Mouse (Mus musculus) megakaryocyte-erythroid progenitor cell, adult 5-6 weeks (primary cell): ENCODE data around the gene Arhgef39. TPM values are rescaled to one million over a fixed set of nuclear protein-coding genes. Genes with fewer than 3 reads are reported as not detected.
"Not testable (repeated sequence)": the region's sequence is repeated elsewhere in the genome, so short reads cannot be mapped to it uniquely, and the experiment has no call there.

Experiments used
- ATAC-seq: replicated peaks from 2 replicates; pipeline ENCODE4 v1.8.0; 2016; ENCODE audit warnings: mild to moderate bottlenecking, inconsistent platforms; ENCODE audit not compliant: severe bottlenecking, poor library complexity, low FRiP score, low TSS enrichment
- total RNA-seq, 2 experiments: library from RNA; stranded (forward) in 1 of 2; stranded (reverse) in 1 of 2; fragments of 200-1000, 215-1000 nt in 1 of 2; fragments of >200 nt in 1 of 2; fragmentation: Nextera tagmentation in 1 of 2; gene quantifications; 2 replicates each; pipeline ENCODE4 v1.2.3; 2014 to 2017

Arhgef39 gene
- total RNA-seq, 2 experiments from 2014 or later: 32.7 to 50.3 TPM

- no peak for ATAC-seq
Measured at GRCm38 (mm10) chr4:43509109-43509508, 9.6 kb upstream of the Arhgef39 start.

DNA sequence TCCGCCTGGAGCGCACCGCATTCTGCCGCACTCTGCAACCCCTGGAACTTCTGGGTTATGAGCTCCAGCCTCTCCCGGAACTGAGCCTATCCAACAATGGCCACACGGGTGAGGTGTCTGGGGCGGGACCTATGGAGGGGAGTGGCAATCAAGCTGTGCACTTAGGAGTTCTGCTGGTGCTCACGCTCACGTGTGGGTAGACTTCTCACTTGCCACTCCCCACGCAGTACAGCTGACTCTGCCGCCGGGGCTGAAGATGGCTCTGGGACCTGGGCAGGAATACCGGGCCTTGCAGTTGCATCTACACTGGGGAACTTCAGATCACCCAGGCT, 9.1 kb upstream of the Arhgef39 start:
- peak; percentile 95 for ATAC-seq

- peak; percentile 38; the same call in 1 of the 2 replicates for ATAC-seq
Measured at GRCm38 (mm10) chr4:43507938-43508665, 8.6 kb upstream of the Arhgef39 start.

DNA sequence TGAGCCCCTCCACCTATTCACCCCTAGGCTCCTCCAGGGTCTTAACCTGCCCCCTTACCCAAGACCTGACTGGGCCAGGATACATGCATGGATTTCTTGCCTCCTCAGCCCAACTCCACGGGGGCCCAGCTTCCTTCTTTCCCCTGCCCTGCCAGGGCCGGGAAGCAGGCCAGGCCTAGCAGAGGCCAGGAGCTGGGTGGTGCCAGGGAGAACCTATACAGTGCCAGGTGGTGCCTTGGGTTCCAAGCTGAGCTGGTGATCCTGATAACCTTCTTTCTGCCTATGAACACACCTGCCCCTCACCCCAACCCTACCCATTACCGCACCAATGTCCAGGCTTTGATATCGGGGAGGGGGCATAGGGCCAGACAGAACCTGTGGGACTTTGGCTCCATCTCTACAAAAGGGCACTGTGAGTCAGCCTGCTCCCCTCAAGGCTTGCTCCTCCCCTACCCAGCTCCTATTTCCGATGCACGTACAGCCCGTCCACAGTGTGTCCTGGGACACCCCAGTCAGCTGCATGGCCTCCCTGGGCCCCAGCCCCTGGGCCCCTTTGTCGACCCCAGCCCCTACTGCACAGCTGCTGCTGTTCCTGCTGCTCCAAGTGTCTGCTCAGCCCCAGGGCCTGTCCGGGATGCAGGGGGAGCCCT, 7.2 kb upstream of the Arhgef39 start, which contains the start of gene Car9:
Car9 (plus strand) TSS at position 431 of the 650 bp plus-strand sequence.
- no peak for ATAC-seq

DNA sequence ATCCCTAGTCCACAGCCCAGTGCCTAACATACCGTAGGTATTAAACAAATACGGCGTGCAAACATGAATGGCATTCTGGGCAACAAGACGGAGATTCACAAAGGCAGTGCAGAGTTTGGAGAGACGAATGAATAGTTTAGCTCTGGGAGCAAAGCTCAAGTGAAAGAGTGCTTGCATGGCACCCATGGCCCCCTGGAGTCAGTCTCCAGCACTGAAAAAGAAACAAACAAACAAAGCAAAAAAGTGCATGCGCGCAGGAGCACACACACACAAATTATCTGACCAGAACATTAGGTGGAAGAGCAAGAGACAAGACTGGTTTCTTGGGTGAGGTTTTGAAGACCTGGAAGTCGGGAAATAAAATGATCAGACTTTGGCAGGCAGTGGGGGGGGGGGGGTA, 6.6 kb upstream of the Arhgef39 start:
- no peak for ATAC-seq

DNA sequence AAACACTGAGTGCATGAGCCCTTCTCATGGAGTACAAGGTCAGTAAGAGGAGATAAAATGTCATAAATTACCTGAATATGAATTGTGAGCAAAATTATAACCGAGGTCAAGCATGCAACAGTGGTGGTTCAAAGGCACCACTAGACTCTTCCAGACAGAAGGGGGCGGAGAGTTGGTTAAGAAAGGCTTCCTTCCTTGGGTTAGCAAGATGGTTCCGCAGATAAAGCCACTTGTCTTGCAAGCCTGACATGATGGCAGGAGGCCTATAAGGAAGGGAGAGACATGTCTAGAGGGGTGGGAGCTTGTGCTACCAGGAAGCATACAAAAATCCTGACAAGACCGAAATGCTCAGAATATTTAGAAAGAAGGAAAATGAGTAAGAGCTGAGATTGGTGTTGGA, 4.8 kb upstream of the Arhgef39 start:
- ATAC-seq: no peak

DNA sequence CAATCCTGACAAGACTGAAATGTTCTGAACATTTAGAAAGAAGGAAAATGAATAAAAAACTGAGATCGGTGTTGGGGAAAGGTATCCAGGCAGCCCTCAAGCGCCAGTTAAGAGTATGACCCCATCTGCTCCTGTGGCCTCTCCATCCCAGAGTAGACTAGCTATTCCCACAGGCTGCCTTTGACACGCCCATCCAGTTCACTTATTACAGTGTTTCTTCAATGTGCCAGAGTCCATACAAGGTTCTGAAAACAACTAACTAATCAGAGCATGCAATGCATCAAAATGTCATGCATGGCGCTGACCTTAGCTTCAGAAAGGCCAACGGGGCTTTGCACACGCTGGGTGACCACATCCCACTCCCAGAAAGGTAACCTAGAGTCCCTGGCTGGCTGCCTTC, 4.0 kb upstream of the Arhgef39 start:
- ATAC-seq: no peak

DNA sequence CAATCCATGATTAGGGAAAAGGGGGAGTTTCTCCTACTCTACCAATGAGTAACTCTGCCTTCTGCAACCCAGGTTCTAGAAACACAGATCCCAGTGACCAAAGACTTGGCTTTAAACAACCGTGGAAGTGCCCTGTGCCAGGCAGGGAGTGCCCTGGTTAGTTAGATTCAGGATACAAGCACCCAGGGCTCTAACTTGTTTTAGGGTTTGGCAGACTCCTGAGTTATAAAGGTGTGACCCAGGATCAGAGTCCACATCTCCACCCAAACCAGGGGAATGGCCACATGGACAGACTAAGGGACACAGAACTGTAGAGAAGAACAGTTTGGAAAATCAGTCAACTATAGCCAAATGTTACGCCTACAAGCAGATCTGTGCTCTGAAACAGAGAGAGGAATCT, 3.5 kb upstream of the Arhgef39 start:
- ATAC-seq: no peak

GRCm38 (mm10) chr4:43498983-43499382, 512 bp downstream of the Arhgef39 start:
- ATAC-seq: peak; percentile 50; the same call in 1 of the 2 replicates

DNA sequence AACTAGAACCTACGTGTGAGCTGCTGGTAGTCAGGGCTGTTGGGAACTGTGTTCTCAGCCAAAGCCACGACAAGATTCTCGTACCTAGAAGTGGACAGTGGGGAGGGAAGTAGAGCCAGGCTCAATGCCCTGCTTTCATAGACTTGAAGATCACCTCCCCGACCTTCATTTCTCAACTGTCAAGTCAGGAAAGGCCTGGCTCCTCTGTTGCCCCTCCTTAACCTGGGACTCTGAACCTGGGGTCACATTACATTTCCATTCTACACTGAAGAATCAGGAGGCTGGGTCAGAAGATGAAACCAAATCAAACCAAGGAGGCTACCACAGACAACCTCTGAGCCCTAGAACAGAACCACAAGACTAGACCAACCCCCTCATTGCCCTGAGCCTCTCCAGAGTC, 1.5 kb downstream of the Arhgef39 start:
- ATAC-seq: no peak

DNA sequence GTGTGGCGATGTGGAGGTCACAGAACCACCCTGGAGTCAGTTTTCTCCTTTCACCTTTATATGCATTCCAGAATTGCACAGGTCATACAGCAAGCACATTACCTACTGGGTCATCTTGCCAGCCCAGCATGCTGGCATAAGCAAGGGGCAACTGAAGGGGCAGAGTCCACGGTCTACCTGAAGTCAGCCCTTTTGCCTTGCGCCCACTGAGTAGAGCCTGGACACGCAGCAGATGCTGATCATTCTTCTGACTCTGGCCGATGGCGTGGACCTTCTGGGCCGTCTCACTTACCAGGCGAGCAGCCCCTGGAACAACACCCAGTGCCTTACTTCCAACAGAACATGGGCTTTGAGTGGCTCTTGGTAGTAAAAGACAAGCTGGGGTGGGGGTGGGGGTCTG, 2.1 kb downstream of the Arhgef39 start:
- no peak for ATAC-seq

DNA sequence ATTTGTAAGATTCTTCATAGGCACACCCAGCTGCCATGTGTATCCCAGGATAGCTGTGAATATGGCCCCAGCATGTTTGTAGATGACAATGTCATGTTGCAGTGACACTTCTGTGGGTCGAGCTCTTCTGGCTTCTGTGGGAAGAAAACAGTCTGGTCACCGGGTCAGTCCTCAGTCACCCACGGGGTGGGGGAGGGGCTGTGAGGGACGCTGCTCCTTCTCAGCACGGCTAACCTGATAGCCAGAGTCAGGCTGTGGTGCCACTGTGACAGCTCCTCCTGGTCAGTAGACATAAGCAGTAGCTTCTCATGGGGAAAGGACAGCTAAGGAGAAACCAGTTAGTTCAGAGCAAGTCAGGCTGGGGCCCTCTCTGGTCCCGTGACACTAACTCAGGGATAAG, 2.9 kb downstream of the Arhgef39 start:
- ATAC-seq: no peak

GRCm38 (mm10) chr4:43493846-43494240, 5.7 kb downstream of the Arhgef39 start:
- ATAC-seq: no peak

DNA sequence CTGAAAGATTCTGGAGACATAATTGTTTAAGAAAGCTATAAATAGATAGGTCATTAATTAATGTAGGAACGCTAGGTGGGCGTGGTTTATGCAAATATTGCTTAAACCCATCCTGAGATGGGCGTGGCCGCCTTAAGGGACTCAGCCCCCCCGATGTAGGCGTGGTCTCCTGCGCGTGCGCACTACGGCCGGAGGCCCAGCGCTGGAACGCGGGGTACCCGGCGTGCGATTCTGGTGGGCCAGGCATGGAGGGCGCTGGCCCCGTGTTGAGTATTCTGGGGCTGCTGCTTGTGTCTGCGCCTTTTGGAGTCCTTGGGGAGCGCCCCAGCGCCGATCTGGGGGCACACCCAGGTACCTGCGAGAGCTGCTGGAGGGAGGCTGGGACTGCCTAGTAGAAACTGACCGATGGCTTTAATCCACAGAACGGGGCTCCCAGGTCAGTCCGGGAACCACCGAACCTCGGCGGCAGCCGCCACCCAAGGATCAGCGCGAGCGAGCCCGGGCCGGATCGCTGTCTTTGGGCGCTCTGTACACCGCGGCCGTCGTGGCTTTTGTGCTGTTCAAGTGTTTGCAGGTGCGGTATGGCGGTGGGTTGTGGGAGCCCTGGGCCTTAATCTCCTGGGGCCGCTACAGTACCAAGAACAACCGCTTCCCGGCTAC, 6.2 kb downstream of the Arhgef39 start:
- peak; percentile 72 for ATAC-seq

GRCm38 (mm10) chr4:43492821-43493185, 6.7 kb downstream of the Arhgef39 start, which contains the start of gene Ccdc107:
TSS of gene Ccdc107 (plus strand) at chr4:43492900.
- peak; percentile 90 for ATAC-seq

DNA sequence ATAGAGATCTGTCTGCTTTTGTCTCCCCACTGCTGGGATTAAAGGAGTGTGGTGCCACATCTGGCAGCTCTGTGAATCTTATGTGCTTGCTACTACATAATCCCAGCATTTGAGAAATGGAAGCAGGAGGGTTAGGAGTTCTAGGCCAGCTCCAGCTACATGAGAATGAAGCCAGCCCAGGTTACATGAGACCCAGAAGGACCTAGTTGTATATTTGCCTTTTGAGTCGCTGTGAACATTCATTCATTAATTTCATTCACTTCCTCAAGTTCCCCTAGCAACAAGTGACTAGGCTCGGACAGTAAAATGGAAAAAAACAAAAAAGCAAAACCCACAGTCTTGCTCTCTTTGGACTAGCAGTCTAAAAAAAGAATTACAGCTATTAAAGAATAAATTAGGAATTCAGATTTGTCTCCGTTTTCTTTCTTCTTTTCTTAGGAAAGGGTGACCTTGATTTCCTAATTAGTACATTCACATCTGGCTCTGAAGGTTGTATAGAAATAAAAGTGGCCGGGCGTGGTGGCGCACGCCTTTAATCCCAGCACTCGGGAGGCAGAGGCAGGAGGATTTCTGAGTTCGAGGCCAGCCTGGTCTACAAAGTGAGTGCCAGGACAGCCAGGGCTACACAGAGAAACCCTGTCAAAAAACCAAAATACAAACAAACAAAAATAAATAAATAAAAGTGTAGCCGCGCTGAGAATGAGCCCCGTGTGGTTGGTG, 7.2 kb downstream of the Arhgef39 start:
- no peak for ATAC-seq

DNA sequence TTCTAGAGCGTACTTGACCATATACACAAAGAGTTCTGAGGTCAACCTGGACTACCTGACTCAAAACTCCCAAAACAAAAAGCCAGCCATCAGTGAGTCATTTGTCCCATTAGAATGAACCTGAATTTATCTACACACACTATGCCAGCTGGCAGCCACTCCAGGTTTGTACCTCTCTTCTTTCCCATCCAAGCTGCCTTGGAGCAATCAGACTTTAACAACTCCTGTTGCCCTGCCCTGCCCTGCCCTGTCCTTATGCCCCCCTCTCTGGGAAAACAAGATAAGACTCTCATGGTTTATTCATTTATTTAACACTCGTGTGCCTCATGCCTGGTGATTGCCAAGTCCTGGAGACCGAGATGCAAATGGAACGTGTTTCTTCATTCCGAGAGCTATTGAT, 8.7 kb downstream of the Arhgef39 start:
- ATAC-seq: peak; percentile 52

- ATAC-seq: no peak
Measured at GRCm38 (mm10) chr4:43489611-43490010, 9.9 kb downstream of the Arhgef39 start.

DNA sequence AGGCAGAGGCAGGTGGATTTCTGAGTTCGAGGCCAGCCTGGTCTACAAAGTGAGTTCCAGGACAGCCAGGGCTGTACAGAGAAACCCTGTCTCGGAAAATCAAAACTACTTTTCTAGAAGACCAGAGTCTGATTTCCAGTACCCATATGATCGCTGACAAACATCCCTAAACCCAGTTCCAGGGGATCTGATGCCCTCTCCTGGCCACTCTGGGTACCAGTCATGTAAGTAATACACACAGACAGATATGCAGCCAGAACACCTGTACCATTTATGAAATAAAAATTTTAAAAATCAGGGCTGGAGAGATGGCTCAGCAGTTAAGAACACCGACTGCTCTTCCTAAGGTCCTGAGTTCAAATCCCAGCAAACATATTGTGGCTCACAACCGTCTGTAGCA, 13.8 kb downstream of the Arhgef39 start:
- ATAC-seq: not testable (repeated sequence)

GRCm38 (mm10) chr4:43483535-43484091, 15.9 kb downstream of the Arhgef39 start, which contains the start of gene Sit1:
TSS of gene Sit1 (minus strand) at chr4:43483734.
- no peak for ATAC-seq
